Mouse (Mus musculus) forebrain, embryonic 13.5 days (tissue): ENCODE results near the gene Tfap2c. TPM values are rescaled to one million over a fixed set of nuclear protein-coding genes. Genes with fewer than 3 reads are reported as not detected.

Experiments used
- ATAC-seq: fragments of 200-750 bp; cut with Nextera tagmentation; 2 replicates; pipeline ENCODE4 v1.8.0; 2017
- H3K27ac ChIP-seq: fragments of 300-500 bp; sonication (generic); 2 replicates; pipeline ENCODE4 v1.5.1; 2015; ENCODE audit warnings: inconsistent platforms, mild to moderate bottlenecking, moderate library complexity
- H3K27me3 ChIP-seq: fragments of 300-500 bp; sonication (generic); 2 replicates; pipeline ENCODE4 v1.6.1; 2015; ENCODE audit warnings: mild to moderate bottlenecking, inconsistent platforms
- H3K36me3 ChIP-seq: fragments of 300-500 bp; sonication (generic); 2 replicates; pipeline ENCODE4 v1.6.1; 2015; ENCODE audit warnings: mild to moderate bottlenecking, inconsistent platforms; ENCODE audit not compliant: poor library complexity, severe bottlenecking
- H3K4me1 ChIP-seq: fragments of 300-500 bp; sonication (generic); 2 replicates; pipeline ENCODE4 v1.6.1; 2015; ENCODE audit warnings: inconsistent platforms
- H3K4me2 ChIP-seq: fragments of 300-500 bp; sonication (generic); 2 replicates; pipeline ENCODE4 v1.6.1; 2015; ENCODE audit warnings: inconsistent platforms, mild to moderate bottlenecking, moderate library complexity
- H3K4me3 ChIP-seq: fragments of 300-500 bp; sonication (generic); 2 replicates; pipeline ENCODE4 v1.5.1; 2015; ENCODE audit warnings: mild to moderate bottlenecking, inconsistent platforms
- H3K9ac ChIP-seq: fragments of 300-500 bp; sonication (generic); 2 replicates; pipeline ENCODE4 v1.6.1; 2015; ENCODE audit warnings: mild to moderate bottlenecking, inconsistent platforms
- H3K9me3 ChIP-seq: fragments of 300-500 bp; sonication (generic); replicated peaks from 2 replicates; pipeline ENCODE4 v1.6.1; 2016; ENCODE audit warnings: inconsistent platforms
- WGBS: fragments of 180-500 bp; shearing (Covaris S2); methylation state at CpG from one replicate; pipeline ENCODE4 v1.1.7; 2015; 5-methylcytosine and 5-hydroxymethylcytosine counted together
- polyA plus RNA-seq: library from polyadenylated mRNA; unstranded; fragments of >200 nt; fragmentation: Nextera tagmentation; extraction: Ambion mirVana; gene quantifications from 2 replicates; pipeline ENCODE4 v1.2.1, GENCODE M21; 2015

Tfap2c gene
- polyA plus RNA-seq, 1 experiment from 2014 or later, result 35.1 TPM

DNA sequence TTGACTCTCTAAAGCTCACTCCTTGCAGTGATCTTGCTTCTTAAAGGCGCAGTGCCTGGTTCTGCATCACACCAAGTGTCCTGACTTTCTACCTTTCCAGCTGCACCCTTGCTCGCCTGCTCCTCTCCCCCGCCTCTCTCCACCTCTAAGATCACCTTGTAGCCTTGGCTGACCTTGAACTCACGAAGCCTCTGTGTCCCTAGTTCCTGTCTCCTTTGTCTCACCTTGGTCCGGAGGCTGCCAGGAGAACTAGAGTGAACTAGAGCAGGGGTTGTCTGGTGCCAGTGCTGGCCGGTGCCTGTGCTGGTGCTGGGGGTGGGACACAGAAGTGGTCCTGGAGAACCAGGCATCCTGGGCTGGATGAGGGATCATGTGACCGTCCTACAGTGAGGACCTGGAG lies 44.9 kb downstream of the Tfap2c start:
- 90% methylated on average over 7 of the region's 7 CpGs for WGBS
- Histone ChIP-seq H3K4me3 (no peak overlapping the region), H3K9me3 (no peaks in the 10 kb centered on the region), H3K4me1 (no peaks in the 10 kb centered on the region), H3K9ac (no peak overlapping the region), H3K27me3 (no peaks in the 10 kb centered on the region), H3K27ac (no peak overlapping the region), H3K36me3 (no peaks in the 10 kb centered on the region), H3K4me2 (no peak overlapping the region)
- ATAC-seq, result no peak

- no peak for ATAC-seq
Observed at GRCm38 (mm10) chr2:172597056-172597455, 47.7 kb downstream of the Tfap2c start.

DNA sequence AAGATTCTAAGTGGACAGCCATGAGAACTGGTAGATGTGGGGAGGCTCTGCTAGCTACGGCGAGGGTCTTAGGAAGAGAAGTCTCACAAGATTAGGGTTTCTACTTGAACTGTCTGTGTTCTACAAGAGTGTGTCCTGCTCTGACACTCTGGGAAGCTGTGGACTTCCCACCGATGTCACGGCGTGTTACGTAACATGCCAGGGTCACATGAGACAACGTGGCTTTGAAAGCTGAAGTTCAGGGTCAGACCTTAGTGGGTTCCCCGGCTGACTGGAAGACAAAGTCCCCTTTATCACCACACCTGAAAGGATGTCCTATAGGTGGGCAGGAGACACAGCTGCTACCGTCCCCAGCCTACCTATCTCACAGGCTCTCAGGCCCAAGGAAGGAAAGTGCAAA lies 48.5 kb downstream of the Tfap2c start:
- H3K27me3 ChIP-seq, result no peaks in the 10 kb centered on the region
- ATAC-seq, result no peak
- H3K9me3 ChIP-seq, result no peaks in the 10 kb centered on the region
- WGBS, result 93% methylated on average over 9 of the region's 9 CpGs
- no peak overlapping the region for H3K4me3 ChIP-seq
- no peak overlapping the region for H3K9ac ChIP-seq
- H3K4me2 ChIP-seq, result no peak overlapping the region
- H3K27ac ChIP-seq, result no peak overlapping the region
- H3K4me1 ChIP-seq, result no peaks in the 10 kb centered on the region
- no peaks in the 10 kb centered on the region for H3K36me3 ChIP-seq

More at GRCm38 (mm10) chr2:172597056-172597455, 47.7 kb downstream of the Tfap2c start:
- no peaks in the 10 kb centered on the region for H3K9me3 ChIP-seq
- no peak overlapping the region for H3K4me3 ChIP-seq
- H3K27ac ChIP-seq, result no peak overlapping the region
- H3K4me1 ChIP-seq, result no peaks in the 10 kb centered on the region
- 62% methylated on average over 7 of the region's 7 CpGs for WGBS
- no peak overlapping the region for H3K4me2 ChIP-seq
- no peak overlapping the region for H3K9ac ChIP-seq
- H3K36me3 ChIP-seq, result no peaks in the 10 kb centered on the region
- H3K27me3 ChIP-seq, result no peaks in the 10 kb centered on the region

DNA sequence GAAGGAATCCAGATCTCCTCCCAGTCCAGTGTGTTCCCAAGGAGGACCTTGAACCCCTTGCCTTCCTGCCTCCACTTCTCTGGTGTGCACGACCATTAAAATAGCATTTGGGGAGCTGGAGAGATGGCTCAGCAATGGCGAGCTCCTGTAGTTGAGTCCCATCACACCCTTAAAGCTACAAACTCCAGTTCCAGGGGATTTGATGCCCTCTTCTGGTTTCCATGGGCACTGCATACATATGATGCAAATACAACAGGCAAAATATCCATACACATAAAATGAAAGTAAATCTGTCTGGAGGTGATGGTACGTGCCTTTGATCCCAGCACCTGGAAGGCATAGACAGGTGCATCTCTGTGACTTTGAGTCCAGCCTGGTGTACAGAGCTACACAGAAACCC lies 55.2 kb downstream of the Tfap2c start:
- H3K4me2 ChIP-seq, result no peak overlapping the region
- H3K9me3 ChIP-seq, result no peaks in the 10 kb centered on the region; the same call in 1 of the 2 replicates
- H3K4me3 ChIP-seq, result no peak overlapping the region
- no peaks in the 10 kb centered on the region for H3K4me1 ChIP-seq
- no peak for ATAC-seq
- no peaks in the 10 kb centered on the region for H3K36me3 ChIP-seq
- 98% methylated on average over 3 of the region's 3 CpGs for WGBS
- H3K9ac ChIP-seq, result no peak overlapping the region
- no peaks in the 10 kb centered on the region for H3K27me3 ChIP-seq
- no peak overlapping the region for H3K27ac ChIP-seq

DNA sequence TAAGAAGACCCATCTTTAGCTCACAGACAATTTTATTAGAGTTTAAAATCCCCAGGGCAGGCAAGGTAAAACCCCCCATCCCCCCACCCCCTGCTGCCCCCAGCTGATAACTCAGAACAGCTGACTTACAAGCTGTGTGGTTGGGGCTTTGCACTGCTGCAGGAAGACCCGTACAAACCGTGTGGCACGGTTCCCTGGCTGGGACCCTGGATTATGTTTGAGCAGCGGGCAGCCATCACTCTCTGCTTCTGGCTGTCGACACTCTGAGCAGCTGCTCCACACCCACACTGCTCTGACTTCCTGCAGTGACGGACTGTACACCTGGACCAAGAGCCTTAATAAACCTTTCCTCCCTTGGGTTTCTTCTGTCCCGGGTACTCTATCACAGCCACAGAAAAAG lies 56.2 kb downstream of the Tfap2c start:
- H3K4me2 ChIP-seq, result no peak overlapping the region
- H3K9ac ChIP-seq, result no peak overlapping the region
- H3K4me3 ChIP-seq, result no peak overlapping the region
- H3K27me3 ChIP-seq, result no peaks in the 10 kb centered on the region
- H3K4me1 ChIP-seq, result no peaks in the 10 kb centered on the region
- no peak overlapping the region; the same call in 1 of the 2 replicates for H3K27ac ChIP-seq
- no peaks in the 10 kb centered on the region; the same call in 1 of the 2 replicates for H3K9me3 ChIP-seq
- H3K36me3 ChIP-seq, result no peaks in the 10 kb centered on the region
- 53% methylated on average over 7 of the region's 7 CpGs for WGBS
- no peak for ATAC-seq

GRCm38 (mm10) chr2:172607710-172608109 lies 58.3 kb downstream of the Tfap2c start:
- Histone ChIP-seq H3K27ac (no peak overlapping the region), H3K9ac (no peak overlapping the region), H3K4me1 (no peaks in the 10 kb centered on the region), H3K9me3 (no peaks in the 10 kb centered on the region; the same call in 1 of the 2 replicates), H3K36me3 (no peaks in the 10 kb centered on the region), H3K4me2 (no peak overlapping the region), H3K4me3 (no peak overlapping the region), H3K27me3 (0 out of 2 replicates have a peak, but pooled peaks cover under 1% of the 10 kb centered on the region)
- no peak for ATAC-seq
- WGBS, result 85% methylated on average over 11 of the region's 11 CpGs

Other genes with a start within 250 kb of the Tfap2c start
- gene Fam210b, start 204.0 kb upstream of the Tfap2c start, polyA plus RNA-seq, result 39.5 and 41.9 TPM in 2 replicates
- 100 and 102 TPM in 2 replicates for gene Aurka, start 179.1 kb upstream of the Tfap2c start, polyA plus RNA-seq
- gene Cstf1, start 178.9 kb upstream of the Tfap2c start, polyA plus RNA-seq, result 36.8 and 37.9 TPM in 2 replicates
- 0.05 TPM in 1 of 2 replicates, not detected in the other for gene Cass4, start 155.8 kb upstream of the Tfap2c start, polyA plus RNA-seq
- gene Rtf2, start 109.0 kb upstream of the Tfap2c start, polyA plus RNA-seq, result 99.2 and 99.3 TPM in 2 replicates
- 1.6 and 2.4 TPM in 2 replicates for gene Gcnt7, start 91.0 kb upstream of the Tfap2c start, polyA plus RNA-seq
- 0.76 and 0.98 TPM in 2 replicates for gene Fam209, start 77.1 kb upstream of the Tfap2c start, polyA plus RNA-seq